Mouse (Mus musculus): ENCODE measurements at regions not wholly inside any gene's neighbourhood (a gene's known extent, or its start where the extent isn't known, plus 50 kb on each side); places are given as distances from the start of the nearest gene placed in this dataset.
"Not testable (repeated sequence)": the region's sequence is repeated elsewhere in the genome, so short reads cannot be mapped to it uniquely, and the experiment has no call there.

DNA sequence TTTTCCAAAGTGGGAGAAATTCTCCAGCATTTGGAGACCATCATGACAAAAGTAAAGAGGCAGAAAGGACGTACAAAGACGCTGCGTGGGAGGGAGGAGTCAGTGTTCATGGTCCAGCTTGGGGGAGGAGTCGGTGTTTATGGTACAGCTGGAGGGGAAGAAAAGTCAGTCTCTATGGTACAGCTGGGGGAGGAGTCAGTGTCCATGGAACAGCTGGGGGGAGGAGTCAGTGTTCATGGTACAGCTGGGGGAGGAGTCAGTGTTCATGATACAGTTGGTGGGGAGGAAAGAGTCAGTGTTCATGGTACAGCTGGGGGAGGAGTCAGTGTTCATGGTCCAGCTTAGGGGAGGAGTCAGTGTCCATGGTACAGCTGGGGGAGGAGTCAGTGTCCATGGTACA, 261.5 kb upstream of the Kdm8 start:
- DNase-seq, result not testable (repeated sequence)

DNA sequence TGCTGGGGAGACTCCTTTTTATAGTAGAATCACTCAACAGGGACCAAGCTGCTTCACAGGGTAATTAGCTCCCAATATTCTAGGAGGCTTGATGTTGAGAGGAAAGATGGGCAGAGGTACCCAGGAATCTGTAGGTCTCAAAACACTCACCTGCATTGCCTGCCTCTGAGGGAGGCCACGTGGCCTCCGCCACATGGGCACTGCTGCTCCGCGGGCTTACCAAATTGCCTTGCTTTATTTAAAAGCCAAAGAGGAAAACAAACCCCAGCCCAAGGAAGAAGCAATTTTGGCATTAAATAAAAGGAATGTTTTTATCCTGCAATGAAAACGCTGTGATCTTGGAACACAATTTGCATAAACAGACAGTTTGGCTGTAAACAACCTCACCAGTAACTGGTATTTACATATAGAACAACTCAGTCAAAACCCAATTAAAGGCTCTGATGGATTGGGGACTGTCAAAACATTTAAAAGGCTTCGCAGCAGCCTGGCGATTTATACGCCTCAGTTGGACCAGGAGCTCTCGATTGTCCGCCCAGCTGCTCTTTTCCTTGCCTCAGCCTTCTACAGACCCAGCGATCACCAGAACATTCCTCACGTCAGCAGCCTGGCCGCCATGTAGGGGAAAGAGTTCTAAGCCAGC, 259.3 kb upstream of the Kdm8 start:
- no peak for DNase-seq

DNA sequence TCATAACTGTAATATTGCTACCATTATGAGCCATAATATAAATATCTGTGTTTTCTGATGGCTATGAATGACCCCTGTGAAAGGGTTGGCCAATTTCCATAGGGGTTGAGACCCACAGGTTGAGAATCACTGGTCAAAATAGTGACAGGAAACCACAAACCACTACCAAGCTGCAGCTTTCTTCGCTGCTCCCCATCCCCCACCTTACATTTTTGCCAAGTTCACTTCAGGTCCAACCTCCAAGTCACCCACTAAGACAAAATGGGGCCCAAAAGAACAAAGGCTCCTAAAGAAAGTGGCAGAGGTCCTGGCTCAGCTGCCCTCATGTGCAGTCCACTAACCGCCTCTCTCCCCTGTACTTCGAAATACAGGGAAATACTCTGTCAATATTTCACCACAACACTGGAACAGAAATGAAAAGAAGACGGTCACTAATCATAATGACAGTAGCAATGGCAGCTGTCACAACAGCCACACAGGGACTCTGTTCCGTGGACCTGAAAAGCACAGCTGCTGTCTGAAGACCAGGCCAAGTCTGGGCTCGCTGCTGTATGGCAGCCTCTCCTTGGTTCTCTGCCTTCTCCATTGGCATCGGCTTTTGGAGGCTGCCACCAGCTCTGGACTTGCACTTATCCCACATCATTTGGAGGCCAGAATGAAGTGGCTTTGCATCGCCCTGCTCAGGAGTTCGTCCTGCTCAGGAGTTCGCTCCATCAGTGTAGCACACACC, 257.3 kb upstream of the Kdm8 start:
- no peak for DNase-seq

DNA sequence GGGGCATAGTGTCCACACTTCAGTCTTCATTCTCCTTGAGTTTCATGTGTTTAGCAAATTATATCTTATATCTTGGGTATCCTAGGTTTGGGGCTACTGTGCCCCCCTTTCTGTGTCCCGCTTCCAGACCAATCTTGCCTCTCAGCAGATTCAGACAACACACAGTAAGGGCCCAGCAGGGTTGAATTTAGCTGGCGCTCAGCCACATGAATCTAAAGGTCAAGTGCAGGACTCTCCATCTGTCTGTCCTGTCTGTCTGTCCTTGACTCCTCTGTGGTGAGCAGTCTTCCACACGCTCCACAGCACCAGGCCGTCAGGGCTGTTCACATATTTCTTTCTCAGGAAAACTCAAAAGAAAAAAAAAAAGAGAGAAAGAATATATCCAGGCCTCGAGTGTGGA, 255.5 kb upstream of the Kdm8 start:
- DNase-seq, result no peak

DNA sequence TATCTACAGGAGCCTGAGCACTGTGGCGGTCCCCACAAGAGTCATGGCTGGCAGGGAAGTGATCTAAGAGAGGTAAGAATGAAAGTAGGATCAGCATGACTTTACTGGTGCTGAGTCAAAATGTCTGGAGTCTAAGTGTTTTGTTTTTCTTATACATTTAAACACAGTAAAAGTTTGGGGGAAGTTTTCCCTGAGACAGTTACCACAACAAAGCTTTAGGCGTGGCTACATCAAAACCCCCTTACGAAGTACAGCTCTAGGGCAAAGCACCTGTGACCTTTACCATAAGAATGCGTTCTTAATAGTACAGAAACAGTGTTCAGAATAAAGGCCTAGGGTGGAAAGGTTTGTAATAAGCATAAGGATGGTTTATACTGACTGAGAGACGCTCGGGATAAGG, 254.4 kb upstream of the Kdm8 start:
- DNase-seq, result no peak

DNA sequence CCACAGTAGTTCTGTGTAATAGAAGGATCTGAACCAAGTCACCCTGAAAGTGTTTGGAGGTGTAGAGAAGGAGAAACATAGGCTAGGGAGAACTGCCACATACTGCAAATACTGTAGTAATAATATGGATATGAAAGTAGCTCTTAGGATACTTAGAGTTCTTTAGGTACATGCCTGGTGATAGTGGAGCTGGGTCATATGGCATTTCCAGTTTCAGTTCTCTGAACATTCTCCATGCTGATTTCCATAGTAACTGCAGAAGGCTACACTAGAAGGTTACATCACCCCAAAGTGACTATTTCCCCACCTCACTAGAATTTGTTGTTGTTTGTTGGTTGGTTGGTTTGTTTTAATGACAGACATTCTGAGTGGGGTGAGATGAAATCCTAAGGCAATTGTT, 253.2 kb upstream of the Kdm8 start:
- no peak for DNase-seq

DNA sequence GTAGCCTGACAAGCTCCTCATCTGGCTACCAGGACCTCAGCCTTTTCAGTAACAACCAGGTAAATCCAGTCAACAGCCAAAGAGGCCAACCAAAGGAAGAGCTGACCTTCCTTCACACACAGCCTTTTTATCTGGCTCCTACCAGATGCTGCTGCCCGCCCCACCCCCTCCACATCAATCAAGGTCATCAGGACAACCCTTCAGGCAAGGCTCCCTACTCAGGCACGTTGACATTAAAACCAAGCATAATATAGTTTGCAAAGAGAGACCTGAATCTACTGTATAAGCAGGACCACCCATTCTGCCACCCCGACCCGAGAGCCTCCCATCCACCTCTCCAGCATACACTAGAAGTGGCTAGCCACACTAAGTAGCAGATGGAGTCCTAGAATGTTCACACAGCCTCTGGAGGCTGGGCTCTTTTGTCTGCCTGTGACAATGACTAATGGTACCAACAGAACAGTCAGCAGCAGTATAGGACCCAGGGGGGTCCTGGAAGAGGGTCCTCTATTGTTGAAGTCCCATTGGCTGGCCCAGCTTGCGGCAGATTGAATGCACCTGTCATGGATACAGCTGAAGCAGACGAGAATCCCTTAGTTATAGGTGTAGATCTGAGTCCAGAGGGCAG, 233.0 kb upstream of the Kdm8 start:
- DNase-seq, result no peak

DNA sequence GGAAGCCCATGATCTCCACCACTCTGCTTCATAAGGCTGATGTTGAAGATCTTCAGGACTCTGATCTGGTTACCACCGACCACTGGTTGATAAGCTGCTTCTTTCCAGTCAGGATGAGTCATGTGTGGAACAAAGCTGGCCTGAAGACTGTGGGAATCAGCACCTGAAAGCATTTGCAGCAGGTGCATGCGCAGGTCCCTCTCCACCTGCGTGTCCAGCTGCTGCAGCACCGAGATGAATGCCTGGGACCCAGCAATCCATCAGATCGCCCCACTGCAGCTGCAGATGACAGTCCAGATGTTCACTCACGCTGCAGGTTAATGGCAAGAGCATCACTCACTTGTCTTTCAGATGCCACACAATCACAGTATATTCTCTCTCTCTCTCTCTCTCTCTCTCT, 230.4 kb upstream of the Kdm8 start:
- no peak for DNase-seq

DNA sequence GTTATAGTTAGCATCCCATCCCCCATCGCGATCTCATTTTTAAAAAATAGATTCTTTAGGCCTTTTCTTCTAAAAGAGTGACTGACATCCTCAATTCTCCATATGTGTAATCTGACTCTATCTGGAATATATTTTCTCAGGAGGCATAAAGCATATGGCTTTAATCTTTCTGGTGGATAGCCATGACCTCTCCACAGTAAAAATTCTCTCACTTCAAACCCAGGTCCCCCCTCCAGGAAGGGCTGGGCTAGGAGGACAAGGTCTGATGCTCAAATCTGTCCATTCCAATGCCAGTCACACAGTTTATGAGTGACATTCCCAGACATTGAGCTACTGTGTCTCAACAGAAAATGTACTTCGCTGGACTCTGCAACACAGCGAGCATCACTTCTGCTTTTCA, 226.8 kb upstream of the Kdm8 start:
- DNase-seq, result no peak

DNA sequence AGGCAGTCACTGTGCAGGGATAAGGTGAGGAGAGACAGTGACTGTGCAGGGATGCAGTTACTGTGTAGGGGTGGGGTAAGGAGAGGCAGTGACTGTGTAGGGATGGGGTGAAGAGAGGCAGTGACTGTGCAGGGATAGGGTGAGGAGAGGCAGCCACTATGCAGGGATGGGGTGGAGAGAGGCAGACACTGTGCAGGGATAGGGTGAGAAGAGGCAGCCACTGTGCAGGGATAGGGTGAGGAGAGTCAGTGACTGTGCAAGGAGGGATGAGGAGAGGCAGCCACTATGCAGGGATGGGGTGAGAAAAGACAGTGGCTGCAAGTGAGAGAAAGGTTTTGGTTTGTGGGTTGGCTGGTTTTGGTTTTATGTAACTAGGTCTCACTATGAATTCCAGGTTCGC, 221.8 kb upstream of the Kdm8 start:
- no peak for DNase-seq

DNA sequence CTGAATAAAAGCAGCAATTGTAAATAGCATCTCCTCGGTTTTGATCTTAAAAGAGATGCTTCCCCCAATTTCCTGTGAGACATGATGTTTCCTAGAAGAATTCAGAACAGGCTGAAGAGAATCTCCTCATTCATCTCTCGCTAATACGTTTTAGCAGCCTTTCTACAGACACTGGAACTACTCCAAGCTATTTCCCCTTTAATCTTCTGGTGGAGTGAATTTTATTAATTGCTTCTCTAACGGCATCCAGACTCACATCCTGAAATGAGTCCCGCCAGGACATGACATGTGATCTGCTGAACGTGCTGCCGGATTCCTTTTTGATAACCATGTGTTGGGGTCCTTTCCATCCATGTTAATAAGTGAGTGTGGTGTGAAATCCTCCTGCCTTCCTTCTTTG, 209.6 kb upstream of the Kdm8 start:
- no peak for DNase-seq

DNA sequence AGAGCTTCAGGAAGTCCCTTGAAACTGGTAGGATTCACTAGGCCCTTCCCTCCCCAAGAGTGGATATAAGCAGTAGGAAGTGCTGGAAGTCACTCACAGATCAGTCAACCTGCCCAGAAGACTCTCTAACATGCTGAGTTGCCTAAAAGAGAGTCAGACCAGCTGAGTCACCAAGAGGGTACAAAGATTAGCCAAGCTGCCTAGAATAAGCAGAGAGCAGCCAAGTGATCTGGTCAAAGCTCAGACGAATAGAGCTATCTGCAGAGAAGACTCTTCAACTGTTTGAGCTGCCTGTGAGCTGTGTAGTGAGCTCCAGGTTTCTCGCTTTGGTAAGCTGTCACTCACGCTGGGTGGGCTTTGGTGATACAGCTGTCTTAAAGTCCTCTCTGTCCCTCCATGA, 207.4 kb upstream of the Kdm8 start:
- DNase-seq, result peak; percentile 44

DNA sequence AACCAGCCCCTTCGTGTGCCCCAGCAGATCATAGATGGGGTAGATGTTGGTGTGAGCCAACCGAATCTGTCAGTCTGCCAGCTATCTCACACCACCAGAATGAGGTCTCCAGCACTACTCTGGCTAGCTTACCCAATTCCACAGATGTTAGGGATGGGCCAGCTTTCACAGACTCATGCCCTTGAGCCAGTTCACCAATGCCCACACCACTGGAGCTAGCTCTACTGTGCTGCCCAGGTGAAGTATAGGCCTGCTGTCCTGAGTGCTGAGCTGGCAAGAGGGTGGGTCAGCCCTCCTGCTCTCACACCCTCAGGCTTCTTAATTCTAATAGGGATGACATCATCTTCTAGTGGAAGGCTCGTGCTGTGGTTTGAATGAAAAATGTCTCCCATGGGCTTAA, 201.5 kb upstream of the Kdm8 start:
- no peak for DNase-seq

DNA sequence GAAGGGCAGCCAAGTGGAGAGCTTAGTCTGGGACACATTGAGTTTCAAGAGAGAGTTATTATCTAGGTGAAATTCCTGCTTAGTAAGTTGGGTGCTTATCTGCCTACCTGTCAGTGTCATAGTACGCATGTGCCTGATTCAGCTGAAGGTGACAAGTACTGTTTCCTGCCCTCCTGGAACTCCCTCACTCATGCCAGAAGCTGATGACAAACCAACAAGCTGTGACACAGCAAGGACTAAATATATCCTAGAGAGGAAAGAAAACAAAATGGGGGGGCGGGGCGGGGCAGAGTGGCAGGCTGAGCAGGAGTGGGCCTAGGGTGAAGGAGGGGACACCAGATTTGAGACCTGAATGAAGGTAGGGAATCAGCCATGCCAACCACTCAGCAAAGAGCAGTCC, 196.1 kb upstream of the Kdm8 start:
- DNase-seq, result no peak

DNA sequence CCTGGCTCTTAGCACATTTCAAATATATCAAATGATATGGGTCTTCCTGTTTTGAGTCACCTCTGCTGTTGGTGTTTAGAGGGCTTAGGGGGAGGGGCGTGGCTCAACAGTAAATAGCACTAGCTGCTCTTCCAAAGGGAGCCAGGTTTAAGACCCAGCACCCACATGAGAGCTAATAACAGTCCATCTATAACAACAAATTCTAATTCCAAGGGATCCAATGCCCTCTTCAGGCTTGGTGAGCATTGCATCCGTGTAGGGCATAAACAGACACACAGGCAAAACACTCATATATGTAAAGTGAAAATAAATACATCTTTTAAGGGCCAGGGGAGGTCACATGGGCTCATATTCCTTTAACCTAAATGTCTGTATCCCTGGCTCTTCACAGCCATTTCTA, 194.1 kb upstream of the Kdm8 start:
- DNase-seq, result no peak

DNA sequence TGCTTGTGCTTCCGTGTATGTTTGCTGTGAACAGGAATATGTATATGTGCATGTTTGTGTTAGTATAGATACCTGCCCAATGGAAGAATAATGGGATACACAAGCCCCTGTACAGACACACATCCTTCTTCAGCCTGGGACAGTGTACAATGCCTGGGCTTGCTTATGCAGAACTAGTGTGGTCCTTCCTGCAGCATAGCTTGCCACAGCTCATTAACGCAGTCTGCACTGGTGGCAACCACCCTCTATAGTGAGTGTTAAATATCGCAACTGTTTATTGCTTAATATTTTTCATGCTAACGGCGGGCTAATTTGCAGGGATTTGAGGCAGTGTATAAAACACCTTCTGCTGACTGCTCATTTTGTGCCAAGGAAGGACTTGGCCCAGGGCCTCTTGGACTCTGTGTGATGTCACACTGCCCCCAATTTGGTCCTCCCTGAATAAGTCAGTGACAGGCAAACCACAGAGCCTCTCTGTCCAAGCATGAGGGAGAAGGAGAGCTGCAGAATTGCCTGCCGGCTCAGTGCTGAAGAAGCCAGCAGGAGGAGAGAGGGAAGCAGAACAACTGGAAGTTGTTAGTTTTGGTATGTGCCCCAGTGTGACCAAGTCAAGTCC, 193.4 kb upstream of the Kdm8 start:
- peak; percentile 1 for DNase-seq

DNA sequence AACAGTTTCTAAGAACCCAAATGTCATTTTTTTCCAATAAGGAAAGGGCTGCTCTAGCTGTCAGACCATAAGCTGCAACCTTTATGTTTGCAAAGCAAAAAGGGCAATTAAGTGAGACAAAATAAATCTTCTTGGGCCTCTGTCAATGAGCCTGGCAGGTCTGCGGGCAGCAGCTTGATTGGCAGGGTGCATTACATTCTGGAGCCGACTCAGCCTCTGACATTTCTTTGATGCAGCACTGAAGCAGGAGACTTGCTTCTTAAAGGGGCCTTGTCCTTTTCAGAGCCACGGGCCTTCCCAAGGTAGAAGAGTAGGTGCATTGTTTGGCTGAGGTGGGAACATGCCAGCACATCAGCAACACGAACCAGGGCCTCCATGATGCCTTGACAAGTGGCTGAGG, 190.2 kb upstream of the Kdm8 start:
- no peak for DNase-seq

DNA sequence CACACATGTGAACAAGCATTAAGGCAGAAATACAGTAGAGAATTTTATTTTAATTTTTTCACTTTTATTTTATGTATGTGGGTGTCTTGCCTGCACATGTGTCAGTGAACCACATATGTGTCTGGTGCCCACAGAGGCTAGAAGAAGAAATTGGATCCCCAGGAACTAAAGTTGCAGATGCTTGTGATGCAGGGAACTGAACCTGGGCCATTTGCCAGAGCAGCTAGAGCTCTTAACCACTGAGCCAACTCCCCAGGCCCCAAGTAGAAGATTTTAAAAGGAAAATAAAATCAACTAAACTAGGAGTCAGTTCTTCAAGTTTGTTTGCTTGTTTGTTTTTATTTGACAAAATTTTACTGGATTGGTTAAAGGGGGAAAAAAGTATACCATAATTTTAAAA, 185.5 kb upstream of the Kdm8 start:
- DNase-seq, result no peak

DNA sequence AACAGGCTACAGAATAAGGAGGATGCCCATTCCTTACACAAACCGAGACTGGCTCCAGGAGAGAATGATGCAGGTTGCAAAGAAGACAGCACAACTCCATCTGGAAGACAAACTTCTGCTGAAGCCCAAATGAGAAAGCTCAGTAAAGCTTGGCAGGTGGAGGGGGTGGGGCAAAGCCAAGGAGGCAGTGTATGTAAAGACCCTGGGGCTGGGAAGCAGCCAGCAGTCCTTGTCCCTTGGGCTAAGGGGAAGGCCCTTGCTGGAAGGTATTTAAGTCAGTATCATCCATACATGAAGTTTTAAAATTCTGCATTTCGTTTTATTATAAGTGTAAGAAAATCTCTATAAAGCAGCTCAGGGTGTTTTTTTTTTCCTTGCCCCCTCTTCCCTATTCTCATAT, 182.3 kb upstream of the Kdm8 start:
- no peak for DNase-seq

DNA sequence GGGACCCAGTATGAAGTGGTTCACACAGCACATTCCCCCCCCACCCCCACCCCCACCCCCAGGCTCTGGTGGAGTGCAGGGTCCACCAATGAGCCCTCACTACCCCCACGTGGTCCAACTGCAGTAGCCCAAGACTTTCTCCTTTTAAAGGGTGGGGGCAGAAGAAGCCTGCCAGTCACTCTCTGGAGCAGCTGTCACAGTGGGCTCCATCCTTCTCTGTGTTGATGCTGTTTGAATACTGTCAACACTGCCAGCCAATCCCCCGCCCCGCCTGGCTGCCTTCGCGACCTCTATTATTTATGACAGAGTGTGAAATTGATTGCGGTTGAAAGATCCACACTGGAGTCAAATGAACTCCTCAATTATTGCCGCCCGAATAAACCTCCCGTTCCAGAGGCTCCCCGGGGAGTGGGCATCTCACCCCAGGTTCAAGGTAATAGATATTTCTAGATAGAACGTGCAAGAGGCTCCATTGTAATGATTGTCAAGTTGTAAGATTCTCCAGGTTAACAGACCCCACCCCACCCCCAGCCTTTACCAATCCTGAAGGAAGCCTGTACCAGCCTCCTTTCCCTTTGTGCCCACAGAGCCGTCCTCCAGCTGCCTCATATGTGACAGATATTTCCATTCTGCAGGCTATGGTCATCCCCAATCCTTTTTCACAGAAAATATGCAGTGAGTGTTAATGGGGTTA, 181.7 kb upstream of the Kdm8 start:
- DNase-seq, result no peak

DNA sequence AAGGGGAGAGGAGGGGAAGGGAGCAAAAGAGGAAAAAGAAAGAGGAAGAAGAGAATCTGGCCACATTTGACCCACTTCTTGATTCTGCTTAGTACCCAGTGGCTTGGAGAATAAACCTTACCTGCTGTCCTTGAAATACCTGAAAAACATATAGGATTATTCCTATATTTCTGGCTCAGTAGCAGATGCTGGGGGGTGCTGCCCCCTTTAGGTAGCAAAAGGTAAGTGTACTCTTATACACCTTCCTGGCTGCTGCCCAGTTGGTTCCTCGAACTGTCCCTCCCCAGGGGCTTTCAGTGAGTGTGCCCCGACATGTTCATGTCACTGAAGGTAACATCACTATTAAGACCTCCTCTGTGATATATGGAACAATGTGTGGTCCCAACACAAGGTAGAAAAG, 180.7 kb upstream of the Kdm8 start:
- DNase-seq, result no peak

DNA sequence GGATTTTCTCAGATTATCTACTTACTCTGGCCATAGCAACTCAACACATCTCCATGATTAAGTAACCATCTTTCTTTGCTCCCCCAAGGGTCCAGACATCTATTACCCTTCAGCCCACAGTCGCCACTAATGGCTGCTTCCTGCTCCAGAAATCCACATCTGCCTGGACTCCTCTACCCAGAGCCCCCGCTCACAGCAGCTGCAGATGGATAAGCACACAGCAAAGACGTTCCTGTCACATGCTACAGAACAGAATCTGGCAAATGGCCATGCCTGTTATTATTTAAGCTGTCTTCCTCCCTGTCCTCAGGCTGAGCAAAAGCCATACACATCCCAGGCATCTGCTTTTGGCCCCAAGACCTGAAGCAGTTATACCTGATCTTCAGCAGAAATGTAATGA, 173.8 kb upstream of the Kdm8 start:
- DNase-seq, result peak; percentile 30

DNA sequence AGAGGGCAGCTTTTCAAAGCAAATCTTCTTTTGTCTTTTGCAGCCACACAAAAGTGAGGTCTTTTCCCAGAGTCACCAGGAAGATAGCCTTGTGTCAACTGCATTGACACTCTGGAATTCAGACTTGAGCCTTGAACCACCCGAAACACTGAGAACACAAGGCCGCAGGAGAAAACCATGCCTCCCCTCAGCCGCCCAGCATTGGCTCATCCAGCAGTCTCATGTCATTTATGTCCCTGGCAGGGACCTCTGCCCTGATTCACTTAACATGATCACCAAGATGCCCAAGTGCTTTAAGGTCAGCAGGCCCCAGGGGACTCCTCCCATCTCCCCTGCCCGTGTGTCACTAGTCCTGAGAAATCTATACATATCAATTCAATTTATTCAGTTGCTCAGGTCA, 173.1 kb upstream of the Kdm8 start:
- DNase-seq, result no peak

DNA sequence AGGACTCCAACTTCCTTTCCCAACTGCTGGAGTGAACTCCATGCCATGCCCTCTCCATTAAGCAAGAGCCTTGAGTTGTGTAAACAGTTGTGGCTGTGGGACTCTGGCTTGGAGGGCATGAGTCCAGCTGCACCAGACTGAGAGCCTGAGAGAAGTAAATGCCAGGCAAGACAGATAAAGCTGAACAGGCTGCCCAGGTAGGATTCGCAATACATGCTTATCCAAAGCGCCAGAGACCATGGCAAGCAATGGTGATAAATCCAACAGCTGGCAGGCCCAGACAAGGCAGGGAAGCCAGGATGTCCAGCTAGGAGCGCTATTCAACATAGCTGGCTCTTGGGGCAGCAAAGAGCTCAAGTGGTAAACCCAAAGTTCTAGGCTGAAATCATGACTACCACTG, 163.1 kb upstream of the Kdm8 start:
- no peak for DNase-seq
